Mouse (Mus musculus): ENCODE measurements at regions not wholly inside any gene's neighbourhood (a gene's known extent, or its start where the extent isn't known, plus 50 kb on each side); places are given as distances from the start of the nearest gene placed in this dataset.

GRCm38 (mm10) chr10:19460164-19460563 lies 103.8 kb downstream of the Olig3 start:
- no peaks in the 10 kb centered on the region for H3K9me3 ChIP-seq (ENCODE audit: low read length)
- DNase-seq: no peak
- H3K36me3 ChIP-seq (replicated peaks; ENCODE audit: insufficient read depth, low read length): no peaks in the 10 kb centered on the region
- H3K27ac ChIP-seq (ENCODE audit: low read depth): no peak overlapping the region
- H3K9ac ChIP-seq (replicated peaks): no peak overlapping the region
- ATAC-seq: no peak
- WGBS (ENCODE audit: insufficient replicate concordance): 72% methylated on average over 4 of the region's 4 CpGs
- H3K4me3 ChIP-seq (ENCODE audit: low read depth, low read length): no peak overlapping the region
- TF ChIP-seq EP300 (IDR thresholded peaks at IDR 0.05; ENCODE audit: low read depth) (no peak), CTCF (IDR thresholded peaks at IDR 0.05; ENCODE audit: low read depth) (no peak)
- no peaks in the 10 kb centered on the region for H3K27me3 ChIP-seq (ENCODE audit: insufficient read depth, low read length)
- H3K4me2 ChIP-seq (ENCODE audit: low read depth, low read length): no peak overlapping the region
- H3K4me1 ChIP-seq (ENCODE audit: insufficient read depth): peaks cover 5% of the 10 kb centered on the region; the same call in 1 of the 2 replicates

- TF ChIP-seq CTCF (IDR thresholded peaks at IDR 0.05; ENCODE audit: low read depth) (no peak), EP300 (IDR thresholded peaks at IDR 0.05; ENCODE audit: low read depth) (no peak)
- no peaks in the 10 kb centered on the region for H3K36me3 ChIP-seq (replicated peaks; ENCODE audit: insufficient read depth, low read length)
- H3K9ac ChIP-seq (replicated peaks): no peak overlapping the region
- ATAC-seq (no peak; the same call in 1 of the 2 replicates), DNase-seq (no peak)
- H3K9me3 ChIP-seq (ENCODE audit: low read length): no peaks in the 10 kb centered on the region
- no peak overlapping the region for H3K4me3 ChIP-seq (ENCODE audit: low read depth, low read length)
- no peaks in the 10 kb centered on the region for H3K27me3 ChIP-seq (ENCODE audit: insufficient read depth, low read length)
- no peaks in the 10 kb centered on the region for H3K4me1 ChIP-seq (ENCODE audit: insufficient read depth)
- no peak overlapping the region for H3K27ac ChIP-seq (ENCODE audit: low read depth)
- H3K4me2 ChIP-seq (ENCODE audit: low read depth, low read length): no peak overlapping the region
- WGBS (ENCODE audit: insufficient replicate concordance): 63% methylated on average over 3 of the region's 3 CpGs
These were observed 107.5 kb downstream of the Olig3 start for GRCm38 (mm10) chr10:19463800-19464199.

- TF ChIP-seq CTCF (IDR thresholded peaks at IDR 0.05; ENCODE audit: low read depth) (no peak), EP300 (IDR thresholded peaks at IDR 0.05; ENCODE audit: low read depth) (no peak)
- 66% methylated on average over 5 of the region's 5 CpGs for WGBS (ENCODE audit: insufficient replicate concordance)
- H3K4me1 ChIP-seq (ENCODE audit: insufficient read depth): no peaks in the 10 kb centered on the region
- no peak overlapping the region; the same call in 1 of the 2 replicates for H3K4me2 ChIP-seq (ENCODE audit: low read depth, low read length)
- no peak overlapping the region for H3K27ac ChIP-seq (ENCODE audit: low read depth)
- no peak for DNase-seq
- H3K36me3 ChIP-seq (replicated peaks; ENCODE audit: insufficient read depth, low read length): no peaks in the 10 kb centered on the region
- no peak overlapping the region for H3K9ac ChIP-seq (replicated peaks)
- no peak overlapping the region for H3K4me3 ChIP-seq (ENCODE audit: low read depth, low read length)
- peak; percentile 44; the same call in 1 of the 2 replicates for ATAC-seq
- H3K9me3 ChIP-seq (ENCODE audit: low read length): no peaks in the 10 kb centered on the region
- H3K27me3 ChIP-seq (ENCODE audit: insufficient read depth, low read length): no peaks in the 10 kb centered on the region
These were observed 108.2 kb downstream of the Olig3 start for GRCm38 (mm10) chr10:19464504-19464903.

GRCm38 (mm10) chr10:19471349-19472040 lies 115.2 kb downstream of the Olig3 start:
- Histone ChIP-seq H3K4me1 (ENCODE audit: insufficient read depth) (no peaks in the 10 kb centered on the region; the same call in 1 of the 2 replicates), H3K36me3 (replicated peaks; ENCODE audit: insufficient read depth, low read length) (no peaks in the 10 kb centered on the region), H3K4me3 (ENCODE audit: low read depth, low read length) (no peak overlapping the region), H3K27ac (ENCODE audit: low read depth) (no peak overlapping the region), H3K27me3 (ENCODE audit: insufficient read depth, low read length) (no peaks in the 10 kb centered on the region), H3K9ac (replicated peaks) (no peak overlapping the region), H3K9me3 (ENCODE audit: low read length) (no peaks in the 10 kb centered on the region), H3K4me2 (ENCODE audit: low read depth, low read length) (no peak overlapping the region)
- no peak for ATAC-seq
- no peak for DNase-seq
- 77% methylated on average over 9 of the region's 9 CpGs for WGBS (ENCODE audit: insufficient replicate concordance)
- TF ChIP-seq EP300 (IDR thresholded peaks at IDR 0.05; ENCODE audit: low read depth): no peak
- TF ChIP-seq CTCF (IDR thresholded peaks at IDR 0.05; ENCODE audit: low read depth): no peak

- no peak overlapping the region for H3K4me2 ChIP-seq (ENCODE audit: low read depth, low read length)
- no peaks in the 10 kb centered on the region for H3K27me3 ChIP-seq (ENCODE audit: insufficient read depth, low read length)
- no peaks in the 10 kb centered on the region for H3K9me3 ChIP-seq (ENCODE audit: low read length)
- DNase-seq (no peak), ATAC-seq (no peak)
- no peaks in the 10 kb centered on the region for H3K36me3 ChIP-seq (replicated peaks; ENCODE audit: insufficient read depth, low read length)
- H3K4me1 ChIP-seq (ENCODE audit: insufficient read depth): no peaks in the 10 kb centered on the region; the same call in 1 of the 2 replicates
- H3K27ac ChIP-seq (ENCODE audit: low read depth): no peak overlapping the region
- no peak overlapping the region for H3K4me3 ChIP-seq (ENCODE audit: low read depth, low read length)
- no peak overlapping the region for H3K9ac ChIP-seq (replicated peaks)
- no peak for TF ChIP-seq CTCF (IDR thresholded peaks at IDR 0.05; ENCODE audit: low read depth)
- TF ChIP-seq EP300 (IDR thresholded peaks at IDR 0.05; ENCODE audit: low read depth): no peak
- 57% methylated on average over 6 of the region's 6 CpGs for WGBS (ENCODE audit: insufficient replicate concordance)
These were observed 115.7 kb downstream of the Olig3 start for GRCm38 (mm10) chr10:19472066-19472465.

GRCm38 (mm10) chr10:19472949-19473535 lies 116.7 kb downstream of the Olig3 start:
- no peak for TF ChIP-seq CTCF (IDR thresholded peaks at IDR 0.05; ENCODE audit: low read depth)
- TF ChIP-seq EP300 (IDR thresholded peaks at IDR 0.05; ENCODE audit: low read depth): no peak
- Histone ChIP-seq H3K27ac (ENCODE audit: low read depth) (no peak overlapping the region), H3K9me3 (ENCODE audit: low read length) (no peaks in the 10 kb centered on the region), H3K36me3 (replicated peaks; ENCODE audit: insufficient read depth, low read length) (no peaks in the 10 kb centered on the region), H3K4me3 (ENCODE audit: low read depth, low read length) (no peak overlapping the region), H3K27me3 (ENCODE audit: insufficient read depth, low read length) (no peaks in the 10 kb centered on the region), H3K4me1 (ENCODE audit: insufficient read depth) (no peaks in the 10 kb centered on the region; the same call in 1 of the 2 replicates), H3K9ac (replicated peaks) (no peak overlapping the region), H3K4me2 (ENCODE audit: low read depth, low read length) (no peak overlapping the region)
- DNase-seq (no peak), ATAC-seq (no peak)
- WGBS (ENCODE audit: insufficient replicate concordance): 82% methylated on average over 3 of the region's 3 CpGs
